Mouse (Mus musculus) liver, embryonic 16.5 days (tissue): ENCODE results near the gene Cabp1. TPM values are rescaled to one million over a fixed set of nuclear protein-coding genes. Genes with fewer than 3 reads are reported as not detected.

Source experiments
- ATAC-seq: fragments of 200-750 bp; cut with Nextera tagmentation; 2 replicates; pipeline ENCODE4 v1.8.0; 2017; ENCODE audit warnings: low read depth, mild to moderate bottlenecking, moderate number of reproducible peaks, moderate library complexity
- H3K27ac ChIP-seq: fragments of 300-500 bp; sonication (generic); 2 replicates; pipeline ENCODE4 v1.5.1; 2014; ENCODE audit warnings: mild to moderate bottlenecking, low read length
- H3K27me3 ChIP-seq: fragments of 300-500 bp; sonication (generic); 2 replicates; pipeline ENCODE4 v1.6.1; 2014; ENCODE audit warnings: low read depth, low read length, mixed read lengths; ENCODE audit not compliant: control insufficient read depth, insufficient read depth
- H3K36me3 ChIP-seq: fragments of 300-500 bp; sonication (generic); 2 replicates; pipeline ENCODE4 v1.6.1; 2014; ENCODE audit warnings: mild to moderate bottlenecking; ENCODE audit not compliant: control insufficient read depth, insufficient read depth
- H3K4me1 ChIP-seq: fragments of 300-500 bp; sonication (generic); 2 replicates; pipeline ENCODE4 v1.6.1; 2014; ENCODE audit warnings: low read depth, low read length, mixed read lengths; ENCODE audit not compliant: control insufficient read depth
- H3K4me2 ChIP-seq: fragments of 300-500 bp; sonication (generic); 2 replicates; pipeline ENCODE4 v1.6.1; 2014; ENCODE audit warnings: low read depth, low read length, mixed read lengths
- H3K4me3 ChIP-seq: fragments of 300-500 bp; sonication (generic); 2 replicates; pipeline ENCODE4 v1.5.1; 2014; ENCODE audit warnings: low read depth, mild to moderate bottlenecking, low read length
- H3K9ac ChIP-seq: fragments of 300-500 bp; sonication (generic); 2 replicates; pipeline ENCODE4 v1.6.1; 2014; ENCODE audit warnings: low read depth, low read length
- H3K9me3 ChIP-seq: fragments of 300-500 bp; sonication (generic); replicated peaks from 2 replicates; pipeline ENCODE4 v1.6.1; 2016; ENCODE audit warnings: low read length; ENCODE audit not compliant: control insufficient read depth
- WGBS: fragments of 180-500 bp; shearing (Covaris S2); extraction: QIAGEN DNeasy Blood & Tissue Kit; methylation state at CpG from one replicate; pipeline ENCODE4 v1.1.7; 2014; ENCODE audit not compliant: insufficient replicate concordance; 5-methylcytosine and 5-hydroxymethylcytosine counted together
- polyA plus RNA-seq: library from polyadenylated mRNA; unstranded; fragments of >200 nt; fragmentation: Nextera tagmentation; extraction: Ambion mirVana; gene quantifications from 2 replicates; pipeline ENCODE4 v1.2.1, GENCODE M21; 2015

Gene Cabp1
- polyA plus RNA-seq, 1 experiment from 2014 or later, result 0.13 TPM

DNA sequence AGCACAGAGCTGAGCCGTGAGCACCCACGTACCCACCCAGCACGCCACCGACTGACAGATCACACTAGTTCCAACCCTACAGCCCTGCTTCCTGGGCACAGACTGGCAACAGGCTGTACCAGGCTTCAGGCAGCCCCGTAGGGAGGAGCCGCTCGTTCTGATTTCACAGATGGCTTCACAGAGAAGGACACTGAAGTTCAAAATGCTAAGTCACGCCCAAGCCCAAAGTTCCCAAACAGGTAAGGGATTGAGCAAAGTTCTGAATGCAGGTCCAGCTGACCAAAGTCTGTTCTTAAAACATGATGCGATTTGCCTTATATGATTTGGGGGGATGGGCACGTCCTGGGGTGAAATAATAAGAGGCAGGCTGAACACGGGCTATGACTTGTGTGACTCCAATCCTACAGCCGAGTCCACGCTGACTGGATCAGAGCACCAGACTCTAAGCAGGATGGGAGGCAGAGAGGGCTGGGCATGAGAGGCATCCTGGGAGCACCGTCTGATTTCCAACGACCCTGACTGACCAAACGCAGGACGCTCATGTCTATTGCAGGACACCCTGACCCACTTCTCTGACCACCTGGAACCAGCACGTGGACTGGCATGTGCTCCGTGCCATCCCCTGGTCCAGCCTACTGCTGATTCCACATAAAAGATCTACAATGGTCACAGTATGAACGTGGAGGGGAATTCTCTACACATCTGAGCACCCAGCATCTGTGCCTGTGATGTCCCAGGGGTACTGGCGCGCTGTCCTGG, 66.6 kb downstream of the Cabp1 start:
- no peak for ATAC-seq
- no peak overlapping the region for H3K4me2 ChIP-seq
- H3K4me3 ChIP-seq, result no peak overlapping the region
- H3K36me3 ChIP-seq, result no peaks in the 10 kb centered on the region
- no peaks in the 10 kb centered on the region for H3K9me3 ChIP-seq
- no peak overlapping the region for H3K9ac ChIP-seq
- H3K4me1 ChIP-seq, result no peaks in the 10 kb centered on the region
- WGBS, result 84% methylated on average over 22 of the region's 22 CpGs
- H3K27ac ChIP-seq, result no peak overlapping the region
- H3K27me3 ChIP-seq, result no peaks in the 10 kb centered on the region

DNA sequence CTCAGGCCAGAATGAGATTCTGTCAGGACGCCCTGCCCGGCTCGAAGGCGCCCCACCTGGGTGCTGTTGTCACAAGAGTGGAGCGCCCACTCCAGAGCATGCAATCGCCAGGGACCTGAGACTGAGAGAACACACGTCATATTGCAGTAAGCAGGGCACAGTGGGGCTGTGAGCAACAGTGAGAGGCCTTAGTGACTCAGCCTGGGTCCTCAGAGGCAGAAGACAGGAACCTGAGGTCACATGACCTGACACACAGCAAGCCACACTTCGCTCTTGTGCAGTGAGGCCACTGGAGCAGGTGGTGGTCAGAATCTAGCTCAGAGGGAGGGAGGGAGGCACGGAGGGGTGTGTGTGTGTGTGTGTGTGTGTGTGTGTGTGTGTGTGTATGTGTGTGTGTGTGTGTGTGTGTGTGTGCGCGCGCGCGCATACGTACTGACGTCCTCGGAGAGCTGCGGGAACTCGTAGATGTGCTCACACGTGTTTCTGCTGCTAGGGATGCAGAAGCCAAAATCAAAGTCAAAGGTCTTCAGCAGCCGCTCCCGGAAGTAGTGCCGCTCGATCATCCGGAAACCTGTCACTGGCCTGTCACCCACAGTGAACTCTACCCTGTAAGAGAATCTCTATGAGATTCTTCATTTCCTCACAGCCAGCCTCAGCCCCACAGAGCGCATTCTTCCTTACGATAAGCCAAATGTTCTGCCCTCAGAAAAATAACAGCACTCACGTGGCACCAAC, 67.4 kb downstream of the Cabp1 start:
- ATAC-seq, result no peak
- no peak overlapping the region for H3K4me3 ChIP-seq
- no peak overlapping the region for H3K9ac ChIP-seq
- WGBS, result 85% methylated on average over 28 of the region's 28 CpGs
- H3K27ac ChIP-seq, result no peak overlapping the region
- no peaks in the 10 kb centered on the region for H3K36me3 ChIP-seq
- no peak overlapping the region for H3K4me2 ChIP-seq
- no peaks in the 10 kb centered on the region; the same call in 1 of the 2 replicates for H3K4me1 ChIP-seq
- no peaks in the 10 kb centered on the region for H3K27me3 ChIP-seq
- H3K9me3 ChIP-seq, result no peaks in the 10 kb centered on the region

DNA sequence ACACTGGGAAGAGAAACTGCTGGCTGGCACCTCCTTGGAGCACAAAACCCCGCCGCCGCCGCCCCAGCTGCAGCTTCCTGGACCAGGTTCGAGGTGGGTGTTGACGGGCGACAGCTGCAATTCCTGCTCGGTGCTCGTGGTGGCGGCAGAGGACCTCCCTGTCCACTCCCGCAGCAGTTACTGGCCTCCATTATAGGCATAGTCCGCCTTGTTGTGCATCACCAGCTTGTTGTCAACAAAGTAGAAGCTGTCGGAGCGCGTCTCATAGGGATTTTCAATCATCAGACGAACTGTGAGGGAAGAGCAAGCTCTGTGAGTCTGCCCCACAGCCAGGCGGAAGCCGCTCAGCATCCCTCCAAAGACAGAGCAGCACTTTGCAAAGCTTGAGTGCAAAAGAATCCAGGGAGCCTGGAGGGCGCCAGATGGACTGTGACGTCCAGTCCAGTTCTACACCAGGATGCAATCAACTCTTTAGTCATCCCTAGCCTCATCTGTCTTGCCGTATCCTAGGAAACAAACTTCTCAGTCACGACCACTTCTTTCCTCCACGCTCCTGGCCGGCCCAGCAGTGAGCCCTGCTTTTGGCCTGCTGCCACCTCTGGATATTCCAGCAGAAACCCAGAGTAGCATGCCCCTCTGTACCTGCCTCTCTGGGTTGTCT, 68.8 kb downstream of the Cabp1 start:
- H3K9me3 ChIP-seq, result no peaks in the 10 kb centered on the region
- no peak overlapping the region for H3K4me2 ChIP-seq
- WGBS, result 32% methylated on average over 24 of the region's 24 CpGs
- H3K9ac ChIP-seq, result no peak overlapping the region
- H3K36me3 ChIP-seq, result no peaks in the 10 kb centered on the region
- H3K4me3 ChIP-seq, result no peak overlapping the region
- H3K27me3 ChIP-seq, result no peaks in the 10 kb centered on the region
- H3K27ac ChIP-seq, result no peak overlapping the region
- ATAC-seq, result no peak
- H3K4me1 ChIP-seq, result no peaks in the 10 kb centered on the region; the same call in 1 of the 2 replicates

DNA sequence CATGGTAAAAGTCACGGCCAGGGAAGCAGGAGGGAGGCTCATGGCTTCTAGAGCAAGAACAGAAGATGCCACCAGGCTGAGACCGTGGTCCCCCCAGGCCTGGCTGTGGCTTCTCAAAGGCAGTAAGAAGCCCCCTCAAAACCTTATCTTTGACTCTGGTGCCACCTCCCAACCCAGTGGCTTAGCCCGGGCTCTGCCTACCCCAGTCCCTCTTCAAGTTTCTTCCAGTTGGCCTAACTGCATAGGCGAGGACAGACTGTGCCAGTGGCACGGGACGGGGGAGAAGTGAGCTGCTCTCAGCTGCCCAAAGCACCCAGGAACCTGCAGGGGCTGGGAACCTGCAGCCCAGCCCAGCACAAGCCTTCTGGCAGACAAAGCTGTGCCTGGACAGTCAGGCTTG, 69.5 kb downstream of the Cabp1 start:
- Histone ChIP-seq H3K4me3 (no peak overlapping the region), H3K4me1 (no peaks in the 10 kb centered on the region; the same call in 1 of the 2 replicates), H3K9ac (no peak overlapping the region), H3K9me3 (no peaks in the 10 kb centered on the region), H3K27me3 (no peaks in the 10 kb centered on the region), H3K4me2 (no peak overlapping the region), H3K36me3 (no peaks in the 10 kb centered on the region), H3K27ac (no peak overlapping the region)
- ATAC-seq, result no peak
- 82% methylated on average over 6 of the region's 6 CpGs for WGBS

DNA sequence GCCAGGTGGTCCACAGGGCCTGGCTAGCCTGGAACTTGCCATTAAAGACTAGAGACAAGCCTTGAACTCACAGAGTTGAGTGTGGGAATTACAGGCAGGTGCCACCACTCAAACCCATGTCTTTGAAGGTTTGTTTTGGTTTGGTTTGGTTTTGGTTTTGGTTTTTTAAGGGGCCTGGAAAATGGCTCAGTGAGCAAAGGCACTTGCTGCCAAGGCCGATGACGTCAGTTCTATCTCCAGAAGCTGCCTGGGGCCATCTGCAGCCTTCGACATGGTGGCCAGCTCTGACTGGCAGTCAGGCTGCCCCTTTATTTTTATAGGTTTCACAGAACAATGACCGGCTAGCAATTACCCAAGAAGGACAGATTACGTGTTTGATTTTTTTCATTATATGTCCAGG, 73.2 kb downstream of the Cabp1 start:
- H3K4me2 ChIP-seq, result no peak overlapping the region
- no peak overlapping the region for H3K27ac ChIP-seq
- H3K9me3 ChIP-seq, result no peaks in the 10 kb centered on the region
- no peaks in the 10 kb centered on the region for H3K27me3 ChIP-seq
- no peak overlapping the region for H3K9ac ChIP-seq
- ATAC-seq, result no peak
- 68% methylated on average over 5 of the region's 5 CpGs for WGBS
- no peak overlapping the region for H3K4me3 ChIP-seq
- H3K36me3 ChIP-seq, result no peaks in the 10 kb centered on the region
- H3K4me1 ChIP-seq, result peaks cover 15% of the 10 kb centered on the region

DNA sequence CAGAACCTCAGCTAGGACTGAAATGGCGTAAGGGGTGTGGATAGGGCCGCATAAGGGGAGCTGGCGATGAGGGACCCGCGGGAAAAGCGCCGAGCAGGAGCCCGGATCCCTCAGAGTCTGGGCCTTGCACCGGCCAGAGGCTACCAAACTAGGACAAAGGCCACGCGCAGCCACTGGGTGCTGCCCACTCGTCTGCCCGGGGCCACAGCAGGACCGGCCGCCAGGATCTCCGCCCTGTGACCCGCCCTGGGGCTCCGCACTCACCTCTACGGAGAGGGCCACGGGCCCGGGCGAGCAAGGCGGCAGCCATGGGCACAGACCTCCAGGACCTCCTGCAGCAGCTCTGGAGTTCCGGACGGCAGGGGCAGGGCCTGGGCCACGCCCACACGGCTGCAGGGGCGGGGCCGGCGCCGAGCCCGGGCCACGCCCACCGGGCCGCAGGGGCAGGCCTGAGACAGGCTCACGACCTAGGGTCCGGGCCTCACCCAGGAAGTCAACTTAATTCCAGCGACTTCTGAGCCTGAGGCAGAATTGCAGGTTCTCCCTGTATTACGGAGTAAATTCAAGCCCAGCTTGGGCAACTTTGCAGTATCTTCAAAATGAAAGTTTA, 75.1 kb downstream of the Cabp1 start, which contains the start of gene Acads:
TSS of gene Acads (minus strand) at position 386 of the 610 bp plus-strand sequence.
- Histone ChIP-seq H3K4me3 (peak within 1 kb of the TSS; percentile 81), H3K27ac (peak within 1 kb of the TSS; percentile 60), H3K4me2 (peak within 1 kb of the TSS; percentile 85), H3K9me3 (no peaks in the 10 kb centered on the region), H3K36me3 (no peaks in the 10 kb centered on the region), H3K9ac (peak within 1 kb of the TSS; percentile 78), H3K4me1 (peaks cover 15% of the 10 kb centered on the region), H3K27me3 (no peaks in the 10 kb centered on the region)
- ATAC-seq, result peak; percentile 91
- WGBS, result under 1% methylated on average over 39 of the region's 39 CpGs

Other genes with a start within 250 kb of the Cabp1 start
- 4.1 and 4.7 TPM in 2 replicates for gene Hnf1a, start 223.3 kb downstream of the Cabp1 start, polyA plus RNA-seq
- 3.2 and 3.3 TPM in 2 replicates for gene Sppl3, start 183.2 kb downstream of the Cabp1 start, polyA plus RNA-seq
- 8.1 and 8.5 TPM in 2 replicates for gene Gm10401, start 96.1 kb downstream of the Cabp1 start, polyA plus RNA-seq
- 48.8 and 54.2 TPM in 2 replicates for gene Acads, start 75.0 kb downstream of the Cabp1 start, polyA plus RNA-seq
- 7.7 and 8.1 TPM in 2 replicates for gene Unc119b, start 59.4 kb downstream of the Cabp1 start, polyA plus RNA-seq
- gene Mlec, start 36.2 kb downstream of the Cabp1 start, polyA plus RNA-seq, result 16.6 and 19.4 TPM in 2 replicates
- gene Pop5, start 41.5 kb upstream of the Cabp1 start, polyA plus RNA-seq, result 68.1 and 74.8 TPM in 2 replicates
- gene Rnf10, start 78.5 kb upstream of the Cabp1 start, polyA plus RNA-seq, result 111 and 137 TPM in 2 replicates
- gene Coq5, start 85.3 kb upstream of the Cabp1 start, polyA plus RNA-seq, result 25.2 and 26.7 TPM in 2 replicates
- gene Dynll1, start 106.6 kb upstream of the Cabp1 start, polyA plus RNA-seq, result 470 and 491 TPM in 2 replicates
- gene Srsf9, start 132.8 kb upstream of the Cabp1 start, polyA plus RNA-seq, result 59.2 and 64.0 TPM in 2 replicates
- gene Gatc, start 146.8 kb upstream of the Cabp1 start, polyA plus RNA-seq, result 10.1 and 13.4 TPM in 2 replicates
- 24.5 and 26.2 TPM in 2 replicates for gene Triap1, start 146.8 kb upstream of the Cabp1 start, polyA plus RNA-seq
- gene Cox6a1, start 154.6 kb upstream of the Cabp1 start, polyA plus RNA-seq, result 674 and 679 TPM in 2 replicates
- 0.25 and 0.27 TPM in 2 replicates for gene Msi1, start 235.2 kb upstream of the Cabp1 start, polyA plus RNA-seq